Mouse (Mus musculus) forebrain, embryonic 10.5 days (tissue): Measurements from ENCODE around the gene Serping1. TPM values are rescaled to one million over a fixed set of nuclear protein-coding genes. Genes with fewer than 3 reads are reported as not detected.

Source experiments
- DNase-seq: peaks from one replicate; pipeline ENCODE4 v3.0.0-alpha.2; 2017; ENCODE audit warnings: low spot score; ENCODE audit errors: extremely low spot score
- H3K27ac ChIP-seq: fragments of 300-500 bp; sonication (generic); 2 replicates; pipeline ENCODE4 v1.5.1; 2016; ENCODE audit warnings: mild to moderate bottlenecking
- H3K27me3 ChIP-seq: fragments of 300-500 bp; sonication (generic); 2 replicates; pipeline ENCODE4 v1.6.1; 2016; ENCODE audit warnings: mild to moderate bottlenecking; ENCODE audit not compliant: poor library complexity, severe bottlenecking
- H3K36me3 ChIP-seq: fragments of 300-500 bp; sonication (generic); replicated peaks from 2 replicates; pipeline ENCODE4 v1.6.1; 2016; ENCODE audit warnings: mild to moderate bottlenecking, moderate library complexity
- H3K4me1 ChIP-seq: fragments of 300-500 bp; sonication (generic); 2 replicates; pipeline ENCODE4 v1.6.1; 2016
- H3K4me3 ChIP-seq: fragments of 300-500 bp; sonication (generic); 2 replicates; pipeline ENCODE4 v1.5.1; 2016; ENCODE audit warnings: mild to moderate bottlenecking, moderate library complexity
- H3K9me3 ChIP-seq: fragments of 300-500 bp; sonication (generic); 2 replicates; pipeline ENCODE4 v1.6.1; 2016; ENCODE audit warnings: mild to moderate bottlenecking, moderate library complexity
- WGBS: fragments of 180-500 bp; shearing (Covaris S2); methylation state at CpG from one replicate; pipeline ENCODE4 v1.1.7; 2016; 5-methylcytosine and 5-hydroxymethylcytosine counted together
- polyA plus RNA-seq: library from polyadenylated mRNA; unstranded; fragments of >200 nt; fragmentation: Nextera tagmentation; extraction: Ambion mirVana; gene quantifications from 2 replicates; pipeline ENCODE4 v1.2.1, GENCODE M21; 2016

The Serping1 gene
- polyA plus RNA-seq, 1 experiment from 2014 or later, result 23.2 TPM

DNA sequence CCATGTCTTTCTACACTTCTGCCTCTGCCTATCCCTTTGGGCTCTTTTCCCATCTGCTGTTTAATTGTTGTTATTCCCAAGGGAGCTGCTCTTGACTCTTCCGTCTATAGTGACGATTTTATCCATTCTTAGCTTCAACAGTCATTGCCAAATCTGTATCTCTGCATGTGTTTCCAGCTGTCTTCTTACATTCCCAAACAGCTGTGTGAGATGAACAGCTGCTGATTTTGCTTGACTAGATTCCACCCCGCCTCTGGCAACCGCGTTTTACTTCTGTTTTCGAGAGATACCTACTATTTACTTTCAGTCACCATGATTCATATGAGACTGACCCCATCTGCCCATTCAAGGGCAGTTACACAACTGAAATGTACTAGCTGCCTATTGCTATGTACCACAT lies 25.1 kb downstream of the Serping1 start:
- H3K4me3 ChIP-seq, result no peak overlapping the region
- no peaks in the 10 kb centered on the region for H3K27me3 ChIP-seq
- no peaks in the 10 kb centered on the region for H3K36me3 ChIP-seq
- peaks cover 4% of the 10 kb centered on the region for H3K4me1 ChIP-seq
- no peak for DNase-seq
- no peak overlapping the region for H3K27ac ChIP-seq
- 88% methylated on average over 6 of the region's 6 CpGs for WGBS
- H3K9me3 ChIP-seq, result no peaks in the 10 kb centered on the region

DNA sequence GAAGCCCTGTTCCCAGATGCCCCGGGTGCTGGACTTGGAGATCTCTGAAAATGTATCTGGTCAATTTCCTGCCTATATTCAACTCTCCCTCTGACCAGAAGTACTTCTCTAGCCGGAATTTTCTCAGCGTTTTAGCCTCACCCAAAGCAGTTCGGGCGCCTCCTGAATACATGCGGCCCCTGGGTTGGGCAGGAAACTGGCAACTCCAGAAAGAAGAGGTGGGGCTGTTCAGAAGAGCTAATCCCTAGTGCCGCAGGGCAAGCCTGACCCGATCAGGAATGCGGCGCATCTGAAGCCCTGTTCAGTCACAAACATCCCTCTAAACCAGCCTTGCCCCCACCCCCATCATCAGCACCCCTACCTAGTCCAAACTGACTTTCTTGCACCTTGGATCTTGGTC lies 31.1 kb downstream of the Serping1 start:
- peak overlapping the region; percentile 99 for H3K27ac ChIP-seq
- H3K4me1 ChIP-seq, result peaks cover 53% of the 10 kb centered on the region
- no peaks in the 10 kb centered on the region for H3K9me3 ChIP-seq
- H3K27me3 ChIP-seq, result no peaks in the 10 kb centered on the region
- 0% methylated on average over 10 of the region's 10 CpGs for WGBS
- DNase-seq, result peak; percentile 82
- peaks cover 27% of the 10 kb centered on the region for H3K36me3 ChIP-seq
- peak overlapping the region; percentile 69 for H3K4me3 ChIP-seq

DNA sequence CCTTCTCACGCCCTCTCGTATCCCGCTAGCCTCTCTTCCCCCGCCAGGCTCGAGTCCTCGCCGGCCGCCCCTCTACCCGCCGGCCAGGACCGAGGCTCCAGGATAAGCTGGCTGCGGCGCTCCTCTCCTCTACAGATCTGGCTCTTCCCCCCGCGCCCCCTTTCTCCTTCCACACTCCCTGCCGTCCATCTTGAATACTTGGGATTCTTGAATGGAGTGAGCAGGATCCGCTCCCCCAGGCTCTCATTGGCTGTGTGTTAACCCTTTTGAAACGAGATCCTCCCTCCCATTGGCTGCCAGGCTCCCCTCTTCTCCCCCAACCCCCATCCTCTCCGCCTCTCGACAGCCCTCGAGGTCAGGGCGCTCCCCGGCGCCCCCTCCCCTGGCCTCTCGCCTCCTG lies 31.7 kb downstream of the Serping1 start, which contains the start of gene Gm19426:
Gene Gm19426 (minus strand): TSS at position 95 of the 400 bp plus-strand sequence.
- peak; percentile 95 for DNase-seq
- H3K27ac ChIP-seq, result peak within 1 kb of the TSS; percentile 99
- peaks cover 27% of the 10 kb centered on the region for H3K36me3 ChIP-seq
- peak within 1 kb of the TSS; percentile 69 for H3K4me3 ChIP-seq
- H3K4me1 ChIP-seq, result peaks cover 58% of the 10 kb centered on the region
- no peaks in the 10 kb centered on the region for H3K9me3 ChIP-seq
- H3K27me3 ChIP-seq, result no peaks in the 10 kb centered on the region
- 1% methylated on average over 25 of the region's 25 CpGs for WGBS

DNA sequence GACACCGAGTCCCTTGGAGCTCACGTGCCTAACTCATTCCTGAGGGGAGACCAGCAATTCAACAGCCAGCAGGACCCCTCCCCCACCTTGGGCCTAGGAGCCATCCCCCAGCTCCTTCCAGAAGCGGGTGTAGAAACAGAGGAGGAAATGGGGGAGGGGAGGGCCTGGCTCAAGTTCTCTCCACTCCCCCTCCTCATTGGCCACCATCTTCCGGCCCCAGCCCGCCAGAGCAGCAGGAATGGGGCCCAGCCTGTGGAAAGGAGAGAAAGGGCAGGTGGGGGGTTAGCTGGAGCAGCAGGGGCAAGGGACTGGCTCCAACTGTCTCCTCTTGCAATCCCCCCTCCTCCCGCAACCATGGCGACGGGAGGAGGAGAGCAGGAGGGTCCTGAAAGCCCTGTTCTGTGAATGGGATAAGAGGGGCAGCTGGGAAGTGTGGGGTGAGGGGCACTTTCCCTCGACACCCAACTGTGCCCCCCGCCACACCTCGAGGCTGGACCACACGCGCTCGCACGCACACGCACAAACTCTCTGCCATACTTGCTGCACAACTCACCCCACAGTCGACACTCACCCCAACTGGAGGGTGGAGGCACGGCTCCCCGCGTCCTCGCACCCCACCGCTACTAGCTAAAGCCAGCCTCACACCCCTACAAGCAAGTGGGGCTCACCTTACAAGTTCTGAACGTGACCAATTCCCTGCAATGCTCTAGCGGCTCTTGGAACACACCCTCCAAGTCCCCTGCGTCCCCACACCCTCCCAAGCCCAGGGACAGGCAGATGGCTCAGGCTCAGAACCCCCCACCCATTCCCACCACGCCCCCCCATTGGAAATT lies 32.6 kb downstream of the Serping1 start:
- H3K36me3 ChIP-seq, result peaks cover 27% of the 10 kb centered on the region
- H3K4me3 ChIP-seq, result peak overlapping the region; percentile 69
- H3K27ac ChIP-seq, result peak overlapping the region; percentile 99
- no peaks in the 10 kb centered on the region for H3K27me3 ChIP-seq
- DNase-seq, result peak; percentile 97
- under 1% methylated on average over 26 of the region's 26 CpGs for WGBS
- peaks cover 67% of the 10 kb centered on the region for H3K4me1 ChIP-seq
- no peaks in the 10 kb centered on the region for H3K9me3 ChIP-seq

DNA sequence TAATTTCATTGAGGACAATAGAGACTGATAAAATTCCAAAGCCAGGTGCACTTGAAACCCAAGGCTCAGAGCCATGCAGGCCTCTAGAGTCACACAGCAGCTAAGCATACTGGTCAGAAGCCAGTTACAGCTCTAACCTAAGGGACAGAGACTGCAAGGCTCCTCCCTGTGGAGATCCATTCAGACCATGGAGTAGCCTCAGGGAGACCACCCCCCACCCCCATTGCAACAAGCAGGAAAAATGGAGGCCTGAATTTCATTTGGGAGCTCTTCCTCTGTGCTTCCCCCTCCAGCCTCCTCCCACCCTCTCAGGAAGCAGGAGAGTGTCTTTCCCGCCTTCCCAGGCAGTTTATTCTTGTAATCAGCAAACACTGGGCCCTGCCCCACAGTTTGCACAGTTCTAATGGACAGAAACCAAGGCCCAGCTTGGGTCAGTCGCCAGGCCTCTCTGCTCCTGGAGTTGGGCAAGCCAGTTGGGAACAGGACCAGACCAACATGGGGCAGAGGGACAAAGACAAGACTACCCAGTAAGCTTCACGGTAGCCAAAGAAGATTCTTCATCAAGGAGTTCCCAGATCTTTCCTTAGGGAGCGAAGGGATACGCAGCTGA lies 33.3 kb downstream of the Serping1 start:
- peak overlapping the region; percentile 99 for H3K27ac ChIP-seq
- H3K36me3 ChIP-seq, result peaks cover 27% of the 10 kb centered on the region
- peaks cover 75% of the 10 kb centered on the region for H3K4me1 ChIP-seq
- WGBS, result under 1% methylated on average over 5 of the region's 5 CpGs
- peak overlapping the region; percentile 69 for H3K4me3 ChIP-seq
- DNase-seq, result no peak
- no peaks in the 10 kb centered on the region for H3K27me3 ChIP-seq
- H3K9me3 ChIP-seq, result no peaks in the 10 kb centered on the region

DNA sequence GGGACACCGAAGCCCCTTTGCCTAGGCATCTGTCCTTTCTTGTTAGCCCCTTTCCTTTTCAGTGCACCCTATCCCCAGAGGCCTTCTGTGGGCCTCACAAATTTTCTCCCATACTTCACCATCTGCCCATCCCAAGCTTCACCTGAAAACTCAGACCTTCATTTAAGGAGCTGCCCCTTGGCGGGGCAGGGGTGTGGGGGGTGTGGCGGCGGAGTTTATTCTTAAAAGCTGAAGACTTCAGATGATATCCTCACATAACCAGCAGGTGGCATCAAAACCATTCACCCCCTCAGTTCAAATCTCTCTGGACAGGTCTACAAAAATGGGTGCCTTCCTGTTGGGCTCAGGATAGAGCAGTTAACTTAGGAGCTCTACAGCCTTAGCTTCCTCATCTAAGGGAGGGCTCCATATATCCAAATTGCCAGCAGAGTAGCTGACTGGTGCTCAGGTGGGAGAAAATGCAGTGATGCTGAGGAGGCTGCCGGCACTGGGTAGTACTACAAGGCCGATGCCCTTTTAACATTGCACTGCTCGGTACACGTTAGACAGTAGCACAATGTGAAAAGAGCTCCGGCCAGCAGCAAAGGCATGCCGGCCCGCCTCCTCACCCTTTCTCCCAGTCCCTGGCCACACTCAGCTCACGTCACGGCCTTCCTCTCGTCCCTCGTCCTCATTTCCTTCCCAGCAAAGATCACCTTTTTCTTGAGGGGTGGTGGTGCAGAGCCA lies 34.5 kb downstream of the Serping1 start:
- H3K36me3 ChIP-seq, result peaks cover 27% of the 10 kb centered on the region
- H3K4me3 ChIP-seq, result peak overlapping the region; percentile 69
- no peaks in the 10 kb centered on the region for H3K27me3 ChIP-seq
- 78% methylated on average over 15 of the region's 15 CpGs for WGBS
- peak; percentile 31 for DNase-seq
- peak overlapping the region; percentile 99 for H3K27ac ChIP-seq
- H3K9me3 ChIP-seq, result no peaks in the 10 kb centered on the region
- H3K4me1 ChIP-seq, result peaks cover 86% of the 10 kb centered on the region

DNA sequence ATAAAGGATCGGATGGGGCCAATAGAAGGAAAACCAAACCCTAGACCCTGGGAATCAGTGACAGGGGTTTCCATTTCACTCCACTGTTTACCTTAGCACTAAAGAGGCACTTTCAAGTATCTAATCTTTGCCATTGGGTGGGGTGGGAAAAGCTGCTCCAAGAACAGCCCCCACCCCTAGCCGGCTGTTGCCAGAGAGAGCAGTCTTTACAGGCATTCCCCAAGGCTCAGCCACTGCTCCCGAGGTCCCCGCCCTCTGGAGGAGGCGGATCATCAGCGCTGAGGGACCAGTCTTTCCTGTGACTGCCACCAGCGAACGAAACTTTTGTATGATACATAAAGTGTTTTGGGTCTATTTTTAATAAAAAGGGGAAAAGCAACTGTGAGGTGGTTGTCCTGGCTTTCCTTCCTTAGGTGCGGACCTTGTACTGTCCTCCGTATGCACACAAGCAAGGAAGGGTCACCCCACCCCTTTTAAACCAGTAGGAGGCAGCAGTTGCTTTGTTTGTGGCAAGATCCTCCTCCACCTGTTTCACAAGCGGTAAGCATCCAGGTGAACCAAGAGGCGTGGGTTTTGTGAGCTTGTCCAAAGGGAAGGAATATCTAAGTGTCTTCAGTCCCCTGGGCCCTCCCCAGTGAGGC lies 36.9 kb downstream of the Serping1 start:
- 3% methylated on average over 12 of the region's 12 CpGs for WGBS
- peaks cover 27% of the 10 kb centered on the region for H3K36me3 ChIP-seq
- H3K9me3 ChIP-seq, result no peaks in the 10 kb centered on the region
- peak; percentile 70 for DNase-seq
- peak overlapping the region; percentile 69 for H3K4me3 ChIP-seq
- H3K27ac ChIP-seq, result peak overlapping the region; percentile 99
- H3K27me3 ChIP-seq, result no peaks in the 10 kb centered on the region
- peaks cover 93% of the 10 kb centered on the region for H3K4me1 ChIP-seq

DNA sequence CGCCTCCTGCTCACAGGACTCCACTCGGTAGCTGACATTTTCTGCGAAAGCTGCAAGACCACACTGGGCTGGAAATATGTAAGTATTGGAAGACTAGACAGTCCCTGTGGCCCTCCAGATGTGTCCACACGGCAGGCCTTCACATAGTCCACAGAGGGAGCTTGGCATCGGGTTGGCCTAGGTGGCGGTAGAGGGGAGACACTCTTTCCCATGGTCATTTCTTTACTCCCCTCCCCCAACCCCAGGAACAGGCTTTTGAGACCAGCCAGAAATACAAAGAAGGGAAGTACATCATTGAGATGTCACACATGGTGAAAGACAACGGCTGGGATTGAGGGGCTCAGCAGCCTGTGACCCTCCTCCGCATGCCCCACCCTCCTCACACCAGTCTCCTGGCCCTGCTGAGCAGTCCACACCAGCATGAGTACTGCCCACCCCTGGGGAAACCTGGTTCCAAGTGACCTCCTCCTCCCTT lies 37.8 kb downstream of the Serping1 start:
- H3K27me3 ChIP-seq, result no peaks in the 10 kb centered on the region
- no peaks in the 10 kb centered on the region for H3K9me3 ChIP-seq
- 4% methylated on average over 8 of the region's 8 CpGs for WGBS
- DNase-seq, result peak; percentile 67
- peaks cover 27% of the 10 kb centered on the region for H3K36me3 ChIP-seq
- H3K27ac ChIP-seq, result peak overlapping the region; percentile 99
- H3K4me3 ChIP-seq, result peak overlapping the region; percentile 69
- peaks cover 95% of the 10 kb centered on the region for H3K4me1 ChIP-seq

DNA sequence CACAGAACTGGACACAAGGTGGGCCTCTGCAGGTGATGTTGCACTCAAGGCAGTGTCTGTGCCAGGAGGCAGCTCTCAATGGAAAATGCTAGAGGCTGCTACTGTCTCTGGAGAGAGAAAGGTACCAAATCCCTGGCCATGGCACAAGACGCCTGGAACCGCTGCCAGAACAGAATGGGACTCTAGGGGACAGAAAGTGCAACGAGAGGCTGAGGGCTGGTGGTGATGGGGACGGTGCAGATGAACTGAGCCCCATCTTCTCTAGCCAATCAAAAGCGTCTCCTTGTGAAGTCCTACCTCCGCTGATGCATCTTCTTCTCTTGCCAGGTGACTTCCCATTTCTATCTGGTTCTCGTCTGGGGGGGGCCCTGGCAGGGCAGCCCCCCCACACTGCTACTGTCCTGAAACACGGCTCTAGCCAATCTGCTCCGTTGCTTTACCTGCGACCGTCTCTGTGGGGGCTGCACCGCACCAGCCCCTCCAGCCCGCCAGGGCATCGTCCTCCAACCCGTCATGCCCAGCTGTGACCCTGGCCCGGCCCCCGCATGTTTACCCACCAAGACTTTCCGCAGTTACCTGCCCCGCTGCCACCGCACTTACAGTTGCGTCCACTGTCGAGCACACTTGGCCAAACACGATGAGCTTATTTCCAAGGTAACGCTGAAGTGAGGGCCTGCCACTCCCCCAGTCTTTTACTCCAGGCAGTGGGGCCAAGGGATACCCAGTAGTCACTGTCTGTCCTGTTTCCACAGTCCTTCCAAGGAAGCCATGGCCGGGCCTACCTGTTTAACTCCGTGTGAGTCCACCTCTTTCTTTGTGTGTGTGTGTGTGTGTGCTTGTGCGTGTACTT lies 38.7 kb downstream of the Serping1 start:
- 7% methylated on average over 27 of the region's 27 CpGs for WGBS
- Histone ChIP-seq H3K27me3 (no peaks in the 10 kb centered on the region), H3K4me1 (peaks cover 86% of the 10 kb centered on the region), H3K36me3 (peaks cover 18% of the 10 kb centered on the region), H3K4me3 (peak overlapping the region; percentile 69), H3K9me3 (no peaks in the 10 kb centered on the region), H3K27ac (peak overlapping the region; percentile 99)
- peak; percentile 49 for DNase-seq

DNA sequence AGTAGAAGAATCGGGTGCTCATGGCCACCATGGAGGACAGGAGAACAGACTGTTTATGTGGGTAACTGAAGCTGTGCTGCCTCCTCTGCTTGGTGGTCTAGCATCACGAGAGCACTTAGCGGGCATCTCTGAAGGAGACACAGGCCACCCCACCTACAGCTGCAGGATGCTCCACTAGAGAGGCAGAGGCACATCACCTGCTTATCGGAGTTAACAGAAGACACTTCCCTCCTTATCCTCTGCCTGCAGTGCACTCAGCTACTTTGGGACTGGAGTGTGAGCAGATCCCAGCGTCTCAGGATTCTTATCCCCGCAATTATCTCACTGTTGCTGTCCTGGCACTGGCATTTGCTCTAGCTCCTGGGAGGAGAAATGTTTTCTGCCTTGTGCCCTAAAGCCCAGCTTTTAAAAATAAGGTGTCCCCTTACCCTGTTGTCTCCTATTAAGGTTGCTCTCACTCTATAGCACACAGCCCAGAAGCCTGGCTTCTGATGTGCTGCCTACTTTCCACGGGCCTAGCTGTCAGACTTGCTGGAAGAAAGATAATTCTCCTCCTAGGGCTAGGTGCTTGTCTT lies 39.8 kb downstream of the Serping1 start:
- H3K9me3 ChIP-seq, result no peaks in the 10 kb centered on the region
- 29% methylated on average over 7 of the region's 7 CpGs for WGBS
- peak overlapping the region; percentile 99 for H3K27ac ChIP-seq
- H3K36me3 ChIP-seq, result peaks cover 7% of the 10 kb centered on the region
- peak overlapping the region; percentile 69 for H3K4me3 ChIP-seq
- DNase-seq, result peak; percentile 46
- no peaks in the 10 kb centered on the region for H3K27me3 ChIP-seq
- H3K4me1 ChIP-seq, result peaks cover 75% of the 10 kb centered on the region

DNA sequence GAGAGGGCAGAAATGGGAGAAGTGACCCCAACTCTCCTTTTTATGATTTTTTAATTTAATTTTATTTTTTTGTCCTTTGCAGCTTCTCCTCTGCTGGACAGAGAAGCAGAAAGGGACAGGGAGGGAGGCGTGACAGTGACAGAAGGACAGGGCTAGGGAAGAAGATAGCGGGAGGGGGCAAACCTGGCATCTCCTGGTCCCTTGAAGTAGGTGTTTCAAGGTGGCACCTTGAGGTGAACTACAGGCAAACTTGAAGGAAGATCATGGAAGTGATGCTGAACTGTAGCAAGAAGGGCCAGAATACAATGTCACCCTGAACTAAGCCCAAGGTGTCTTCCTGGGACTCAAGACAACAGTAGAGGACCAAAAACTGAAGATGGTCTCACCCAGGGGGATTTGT lies 40.3 kb downstream of the Serping1 start:
- Histone ChIP-seq H3K27ac (peak overlapping the region; percentile 99), H3K4me3 (peak overlapping the region; percentile 69), H3K27me3 (no peaks in the 10 kb centered on the region), H3K4me1 (peaks cover 70% of the 10 kb centered on the region), H3K9me3 (no peaks in the 10 kb centered on the region), H3K36me3 (peaks cover 2% of the 10 kb centered on the region)
- DNase-seq, result no peak
- WGBS, result 6% methylated on average over 2 of the region's 2 CpGs
